Mouse (Mus musculus) spleen, adult 2 months (tissue): Measurements from ENCODE around the gene Gm37240. TPM values are rescaled to one million over a fixed set of nuclear protein-coding genes. Genes with fewer than 3 reads are reported as not detected.

ENCODE experiments used
- DNase-seq, 2 experiments: peaks; one replicate each; pipeline versions ENCODE4 v3.0.0 to v3.0.0-alpha.2; 2012 to 2021; ENCODE audit warnings: low spot score in 2 of 2, low read depth in 1 of 2
- H3K27ac ChIP-seq: fragments of 200-500 bp; 2 replicates; pipeline ENCODE4 v1.5.1; 2012; ENCODE audit warnings: low read length, inconsistent platforms; ENCODE audit not compliant: insufficient read depth
- H3K27me3 ChIP-seq: fragments of 200-500 bp; 2 replicates; pipeline ENCODE4 v1.6.1; 2012; ENCODE audit warnings: mild to moderate bottlenecking, moderate library complexity, low read length, inconsistent platforms; ENCODE audit not compliant: control insufficient read depth, insufficient read depth
- H3K36me3 ChIP-seq: fragments of 200-500 bp; 2 replicates; pipeline ENCODE4 v1.6.1; 2012; ENCODE audit warnings: mild to moderate bottlenecking, low read length, inconsistent platforms; ENCODE audit not compliant: control insufficient read depth, insufficient read depth
- H3K4me1 ChIP-seq: fragments of 200-500 bp; 2 replicates; pipeline ENCODE4 v1.6.1; 2011; ENCODE audit warnings: inconsistent platforms; ENCODE audit not compliant: control insufficient read depth, insufficient read depth, insufficient read length
- H3K4me3 ChIP-seq: fragments of 200-500 bp; 2 replicates; pipeline ENCODE4 v1.5.1; 2011; ENCODE audit warnings: mild to moderate bottlenecking, inconsistent platforms; ENCODE audit not compliant: insufficient read depth, insufficient read length; ENCODE audit errors: extremely low read depth
- CTCF ChIP-seq: fragments of 200-500 bp; IDR thresholded peaks from 2 replicates; pipeline ENCODE4 v1.5.1; 2011; ENCODE audit warnings: mild to moderate bottlenecking, inconsistent platforms; ENCODE audit not compliant: insufficient read depth, insufficient read length, insufficient replicate concordance; ENCODE audit errors: extremely low read depth
- POLR2A ChIP-seq: fragments of 200-500 bp; IDR thresholded peaks from 2 replicates; pipeline ENCODE4 v1.6.1; 2011; ENCODE audit warnings: low read depth, low read length, inconsistent platforms
- WGBS: fragments of 180-500 bp; shearing (Covaris S2); methylation state at CpG from one replicate; pipeline ENCODE4 v1.1.7; 2018; 5-methylcytosine and 5-hydroxymethylcytosine counted together
- polyA plus RNA-seq: library from polyadenylated mRNA; depleted of rRNA; stranded (reverse); fragments of >200 nt; gene quantifications from 2 replicates; pipeline ENCODE4 v1.2.3, GENCODE M21; 2012

Gm37240 gene
- polyA plus RNA-seq, 1 experiment, result 1.1 TPM

DNA sequence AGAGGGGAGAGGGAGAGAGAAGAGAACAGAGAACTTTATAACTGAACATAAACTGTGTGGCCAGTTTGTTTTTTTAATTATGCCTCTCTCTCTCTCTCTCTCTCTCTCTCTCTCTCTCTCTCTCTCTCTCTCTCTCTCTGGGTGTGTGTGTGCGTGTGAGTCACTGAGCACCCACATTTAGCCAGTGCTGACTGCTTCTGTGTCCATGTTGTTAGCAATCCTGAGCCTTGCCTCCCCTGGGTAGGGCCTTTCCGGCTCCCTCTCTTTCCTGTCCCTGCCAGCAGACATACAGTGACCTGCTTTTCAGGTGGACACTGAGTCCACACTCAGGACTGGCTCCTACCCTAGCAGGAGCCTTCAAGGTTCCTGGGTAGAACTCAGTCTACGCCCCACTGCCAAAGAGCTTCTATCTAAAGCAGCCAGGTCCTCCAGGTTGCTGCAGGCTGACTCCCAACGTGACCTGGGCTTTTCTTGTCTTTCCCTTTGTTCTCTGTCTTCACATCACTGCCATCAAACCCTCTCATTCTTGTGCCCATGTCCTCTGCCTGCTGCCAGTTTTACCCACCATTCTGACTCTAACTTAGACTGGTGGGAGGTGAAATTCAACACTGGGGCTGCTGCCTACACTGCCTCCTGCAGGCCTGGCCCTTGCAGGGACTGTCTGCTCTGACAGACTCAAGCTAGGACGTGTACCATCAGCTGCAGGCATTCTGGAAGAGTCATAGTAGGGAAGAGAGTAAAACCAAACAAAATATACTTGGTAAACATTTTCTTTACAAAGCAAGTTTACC lies 153.2 kb downstream of the Gm37240 start:
- Histone ChIP-seq H3K27me3 (no peaks in the 10 kb centered on the region), H3K36me3 (no peaks in the 10 kb centered on the region), H3K4me3 (no peak overlapping the region), H3K27ac (no peak overlapping the region), H3K4me1 (no peaks in the 10 kb centered on the region)
- TF ChIP-seq CTCF, result no peak
- no peak for TF ChIP-seq POLR2A
- no peak for DNase-seq
- WGBS, result 82% methylated on average over 5 of the region's 5 CpGs

- no peaks in the 10 kb centered on the region for H3K27me3 ChIP-seq
- TF ChIP-seq CTCF (no peak), POLR2A (no peak)
- no peak for DNase-seq
- H3K4me3 ChIP-seq, result no peak overlapping the region
- no peaks in the 10 kb centered on the region for H3K36me3 ChIP-seq
- 65% methylated on average over 2 of the region's 2 CpGs for WGBS
- no peak overlapping the region for H3K27ac ChIP-seq
- no peaks in the 10 kb centered on the region for H3K4me1 ChIP-seq
Measured at GRCm38 (mm10) chr3:85727171-85727570, 160.1 kb downstream of the Gm37240 start.

GRCm38 (mm10) chr3:85725971-85726370 lies 161.3 kb downstream of the Gm37240 start:
- no peak for DNase-seq
- Histone ChIP-seq H3K4me1 (no peaks in the 10 kb centered on the region), H3K4me3 (no peak overlapping the region), H3K27me3 (no peaks in the 10 kb centered on the region), H3K36me3 (no peaks in the 10 kb centered on the region), H3K27ac (no peak overlapping the region)
- no peak for TF ChIP-seq POLR2A
- no peak for TF ChIP-seq CTCF
- 88% methylated on average over 3 of the region's 3 CpGs for WGBS

- no peaks in the 10 kb centered on the region for H3K4me1 ChIP-seq
- TF ChIP-seq POLR2A, result no peak
- no peak for TF ChIP-seq CTCF
- H3K36me3 ChIP-seq, result no peaks in the 10 kb centered on the region
- no peaks in the 10 kb centered on the region for H3K27me3 ChIP-seq
- DNase-seq, result no peak
- WGBS, result 72% methylated on average over 2 of the region's 2 CpGs
- H3K4me3 ChIP-seq, result no peak overlapping the region
- H3K27ac ChIP-seq, result no peak overlapping the region
Measured at GRCm38 (mm10) chr3:85725110-85725509, 162.2 kb downstream of the Gm37240 start.

DNA sequence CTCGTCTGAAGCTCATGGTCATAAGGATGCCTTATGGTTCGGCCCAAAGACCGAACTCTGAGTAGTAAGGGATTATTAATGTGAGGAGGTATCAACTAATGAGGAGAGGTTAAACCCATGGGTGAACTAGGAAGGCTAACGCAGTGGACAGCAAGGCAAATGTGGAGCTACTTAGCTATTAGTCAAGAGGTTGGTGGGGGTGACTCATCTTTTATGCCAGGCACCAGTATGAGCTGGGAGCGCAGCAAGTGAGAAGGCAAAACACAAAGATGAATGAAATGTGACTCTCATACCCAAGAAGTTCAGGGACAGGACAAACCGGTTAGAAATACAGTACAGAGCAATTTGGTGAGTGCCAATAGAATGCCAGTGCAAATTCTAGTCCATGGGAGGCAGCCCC lies 164.7 kb downstream of the Gm37240 start:
- H3K27me3 ChIP-seq, result no peaks in the 10 kb centered on the region
- no peak for DNase-seq
- H3K4me3 ChIP-seq, result no peak overlapping the region
- no peaks in the 10 kb centered on the region for H3K4me1 ChIP-seq
- no peak for TF ChIP-seq POLR2A
- TF ChIP-seq CTCF, result no peak
- no peaks in the 10 kb centered on the region for H3K36me3 ChIP-seq
- WGBS, result 94% methylated on average over 6 of the region's 6 CpGs
- no peak overlapping the region for H3K27ac ChIP-seq

GRCm38 (mm10) chr3:85715764-85716297 lies 171.5 kb downstream of the Gm37240 start:
- Histone ChIP-seq H3K4me3 (no peak overlapping the region), H3K4me1 (no peaks in the 10 kb centered on the region), H3K27ac (no peak overlapping the region), H3K27me3 (no peaks in the 10 kb centered on the region), H3K36me3 (no peaks in the 10 kb centered on the region)
- 88% methylated on average over 4 of the region's 4 CpGs for WGBS
- no peak for DNase-seq
- TF ChIP-seq CTCF (no peak), POLR2A (no peak)

DNA sequence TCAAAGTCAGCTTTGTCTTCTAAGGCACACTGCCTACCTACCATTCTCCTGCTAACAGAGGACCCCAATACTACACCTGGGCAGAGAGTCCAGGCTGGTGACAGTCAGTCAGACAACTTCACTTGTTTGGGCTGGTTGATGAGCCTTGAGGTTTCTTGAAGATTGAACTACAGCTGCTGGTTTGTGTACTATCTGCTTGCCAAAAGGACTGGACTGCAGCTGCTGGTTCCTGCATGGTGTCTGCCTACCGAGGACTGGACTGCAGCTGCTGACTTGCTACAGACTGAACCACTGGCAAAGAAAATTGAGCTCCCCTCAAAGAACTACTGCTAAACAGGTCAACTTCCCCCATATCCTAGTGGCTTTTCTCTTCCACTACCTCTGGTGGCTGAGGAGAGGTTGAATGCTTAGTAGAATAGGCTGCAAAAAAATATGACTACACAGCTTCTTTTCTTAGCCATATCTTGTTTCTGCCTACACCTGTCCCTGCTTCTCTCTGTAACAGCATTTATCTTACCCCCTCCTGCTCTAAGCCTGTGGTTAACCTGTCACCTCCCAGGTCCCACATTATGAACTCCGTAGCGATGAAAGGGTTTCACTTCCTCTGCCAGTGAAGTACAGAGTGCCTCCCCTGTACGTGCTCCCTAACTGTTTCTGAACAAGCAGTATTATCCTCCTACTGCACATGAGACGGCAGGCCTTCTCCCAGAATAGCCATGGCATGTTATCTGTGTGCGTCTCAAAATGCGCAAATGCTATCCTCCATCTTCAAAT lies 173.2 kb downstream of the Gm37240 start:
- WGBS, result 29% methylated on average over 7 of the region's 7 CpGs
- no peaks in the 10 kb centered on the region for H3K27me3 ChIP-seq
- no peak overlapping the region for H3K27ac ChIP-seq
- H3K36me3 ChIP-seq, result no peaks in the 10 kb centered on the region
- no peak for DNase-seq
- TF ChIP-seq POLR2A (no peak), CTCF (no peak)
- H3K4me1 ChIP-seq, result no peaks in the 10 kb centered on the region
- no peak overlapping the region for H3K4me3 ChIP-seq
